Mouse (Mus musculus) ES-E14 (cell line): ENCODE results near the gene Alas2.

Experiments used
- CHD2 ChIP-seq: IDR thresholded peaks from 2 replicates; pipeline ENCODE4 v1.6.1; 2014; ENCODE audit warnings: mild to moderate bottlenecking, low read depth, low read length, inconsistent platforms
- HCFC1 ChIP-seq: IDR thresholded peaks from 2 replicates; pipeline ENCODE4 v1.6.1; 2012; ENCODE audit warnings: low read length, inconsistent platforms, borderline replicate concordance; ENCODE audit not compliant: insufficient read depth
- MAFK ChIP-seq: IDR thresholded peaks from 2 replicates; pipeline ENCODE4 v1.6.1; 2014; ENCODE audit warnings: mild to moderate bottlenecking, low read depth, low read length, inconsistent platforms; ENCODE audit not compliant: insufficient read depth
- ZC3H11A ChIP-seq: IDR thresholded peaks from 2 replicates; pipeline ENCODE4 v1.6.1; 2012; ENCODE audit warnings: low read depth, mild to moderate bottlenecking, inconsistent platforms, low read length, borderline replicate concordance
- ZNF384 ChIP-seq: IDR thresholded peaks from 2 replicates; pipeline ENCODE4 v1.6.1; 2012; ENCODE audit warnings: low read depth, low read length, inconsistent platforms

- TF ChIP-seq ZC3H11A (no peak), MAFK (no peak), CHD2 (no peak), ZNF384 (no peak), HCFC1 (no peak)
These were observed at the start of gene Alas2 for GRCm38 (mm10) chrX:150547239-150547638.
